In the genomic region with DNA sequence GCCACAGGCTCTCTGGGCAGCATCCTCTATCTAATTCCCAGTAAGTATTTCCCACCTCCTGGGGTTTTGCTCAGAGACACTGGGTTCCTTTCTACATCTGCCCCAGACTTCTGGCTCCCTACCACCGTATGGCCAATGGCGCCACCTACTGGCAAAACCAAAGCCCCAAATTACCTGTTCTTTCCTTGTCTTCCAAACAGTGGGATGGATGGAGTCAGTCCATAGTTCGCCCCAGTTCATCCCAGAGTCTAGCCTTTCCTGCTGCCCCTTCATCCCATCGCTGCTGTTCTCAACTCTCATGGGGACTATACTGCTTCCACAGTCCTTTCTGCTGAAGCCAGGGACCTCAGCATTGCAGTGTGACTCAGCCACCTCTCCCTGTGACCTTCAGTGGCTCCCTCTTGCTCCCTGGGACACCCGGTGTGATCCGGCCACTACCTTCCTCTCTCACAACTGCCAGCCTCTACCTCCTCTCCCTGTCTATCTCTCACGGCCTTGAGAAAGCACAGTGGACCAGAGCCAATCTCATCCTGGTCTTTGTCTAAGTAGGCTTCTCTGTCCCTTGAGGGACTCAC, we compare ENCODE assay signal across 9 mouse cellular contexts. TPM values are rescaled to one million over a fixed set of nuclear protein-coding genes. Genes with fewer than 3 reads are reported as not detected.
DNase-seq lines count a peak whose midpoint lies in the region; ATAC-seq and TF ChIP-seq lines count a peak whose summit lies in the region.
"Had no signal": no experiment of that assay in that cellular context is flagged by ENCODE, and none has a peak within 500 bp of the region (broad histone marks: within the 10 kb centered on the region; RNA-seq: fewer than 3 reads in every experiment).

No protein-coding gene starts in this region.

- H3K27ac ChIP-seq in midbrain, embryonic 11.5 days (ENCODE audit: low read depth, low read length): no peak overlapping the region
- no peak overlapping the region for H3K27ac ChIP-seq in midbrain, embryonic 15.5 days
- H3K27ac ChIP-seq in heart, postnatal 0 days (ENCODE audit: low read depth): no peak overlapping the region
- H3K27ac ChIP-seq in limb, embryonic 11.5 days (replicated peaks; ENCODE audit: low read depth, low read length): no peak overlapping the region
- H3K27ac ChIP-seq: heart, embryonic 15.5 days had no signal

- H3K9me3 ChIP-seq in midbrain, embryonic 11.5 days (ENCODE audit: control insufficient read depth, low read length): no peaks in the 10 kb centered on the region
- no peaks in the 10 kb centered on the region for H3K9me3 ChIP-seq in midbrain, embryonic 15.5 days
- no peaks in the 10 kb centered on the region for H3K9me3 ChIP-seq in heart, postnatal 0 days (replicated peaks; ENCODE audit: control insufficient read depth, low read length)
- H3K9me3 ChIP-seq in limb, embryonic 11.5 days (ENCODE audit: control insufficient read depth, low read length): no peaks in the 10 kb centered on the region
- H3K9me3 ChIP-seq: heart, embryonic 15.5 days; neural tube, embryonic 13.5 days had no signal

- no peak overlapping the region for H3K9ac ChIP-seq in midbrain, embryonic 11.5 days (ENCODE audit: low read length)
- no peak overlapping the region for H3K9ac ChIP-seq in midbrain, embryonic 15.5 days
- no peak overlapping the region for H3K9ac ChIP-seq in heart, postnatal 0 days (replicated peaks; ENCODE audit: low read depth, low read length)
- H3K9ac ChIP-seq in limb, embryonic 11.5 days (ENCODE audit: low read length): no peak overlapping the region
- H3K9ac ChIP-seq: heart, embryonic 15.5 days; neural tube, embryonic 13.5 days had no signal

- H3K4me2 ChIP-seq in midbrain, embryonic 11.5 days: no peak overlapping the region
- no peak overlapping the region for H3K4me2 ChIP-seq in midbrain, embryonic 15.5 days
- H3K4me2 ChIP-seq in heart, postnatal 0 days (ENCODE audit: low read depth, low read length): no peak overlapping the region
- H3K4me2 ChIP-seq in limb, embryonic 11.5 days (ENCODE audit: low read depth, severe bottlenecking): no peak overlapping the region
- H3K4me2 ChIP-seq: heart, embryonic 15.5 days; neural tube, embryonic 13.5 days had no signal

- H3K4me1 ChIP-seq in midbrain, embryonic 11.5 days (ENCODE audit: control insufficient read depth, insufficient read depth, low read length): peaks cover 16% of the 10 kb centered on the region
- H3K4me1 ChIP-seq in midbrain, embryonic 15.5 days: peaks cover 18% of the 10 kb centered on the region
- H3K4me1 ChIP-seq in heart, postnatal 0 days (ENCODE audit: control insufficient read depth, insufficient read depth): no peaks in the 10 kb centered on the region
- no peaks in the 10 kb centered on the region for H3K4me1 ChIP-seq in limb, embryonic 11.5 days (ENCODE audit: control insufficient read depth, insufficient read depth, low read length)

- WGBS in midbrain, embryonic 11.5 days: 33% methylated on average over 7 of the region's 7 CpGs
- 32% methylated on average over 7 of the region's 7 CpGs for whole genome bisulfite sequencing in midbrain, embryonic 15.5 days
- WGBS in heart, postnatal 0 days: 22% methylated on average over 7 of the region's 7 CpGs
- 36% methylated on average over 7 of the region's 7 CpGs for WGBS in limb, embryonic 11.5 days

- H3K4me3 ChIP-seq in midbrain, embryonic 11.5 days (ENCODE audit: low read depth, low read length): no peak overlapping the region
- no peak overlapping the region for H3K4me3 ChIP-seq in midbrain, embryonic 15.5 days
- no peak overlapping the region for H3K4me3 ChIP-seq in heart, postnatal 0 days (ENCODE audit: low read depth, low read length)
- H3K4me3 ChIP-seq in limb, embryonic 11.5 days (ENCODE audit: low read depth, low read length): no peak overlapping the region
- H3K4me3 ChIP-seq: heart, embryonic 15.5 days; neural tube, embryonic 13.5 days had no signal

- H3K27me3 ChIP-seq in midbrain, embryonic 11.5 days (ENCODE audit: control insufficient read depth, insufficient read depth, low read length): no peaks in the 10 kb centered on the region
- no peaks in the 10 kb centered on the region for H3K27me3 ChIP-seq in midbrain, embryonic 15.5 days (replicated peaks)
- H3K27me3 ChIP-seq in heart, postnatal 0 days (ENCODE audit: control insufficient read depth, insufficient read depth, low read length): no peaks in the 10 kb centered on the region
- H3K27me3 ChIP-seq in limb, embryonic 11.5 days (ENCODE audit: control insufficient read depth, insufficient read depth, low read length): no peaks in the 10 kb centered on the region
- H3K27me3 ChIP-seq: heart, embryonic 15.5 days; neural tube, embryonic 13.5 days had no signal

- no peak for ATAC-seq in midbrain, embryonic 11.5 days (ENCODE audit: low FRiP score)
- ATAC-seq in midbrain, embryonic 15.5 days (replicated peaks): no peak
- no peak for ATAC-seq in heart, postnatal 0 days (ENCODE audit: insufficient read depth, low read depth)
- ATAC-seq in limb, embryonic 11.5 days (ENCODE audit: insufficient number of reproducible peaks, low FRiP score, low TSS enrichment, low read depth): no peak

- TF ChIP-seq CTCF in heart, postnatal 0 days (IDR thresholded peaks at IDR 0.05; ENCODE audit: low read depth): peak; percentile 87

- TF ChIP-seq EP300 in heart, postnatal 0 days (IDR thresholded peaks at IDR 0.05; ENCODE audit: low read depth): no peak

- peak; percentile 96 for DNase-seq in midbrain, embryonic 11.5 days (ENCODE audit: low spot score, missing footprints)
- peak; percentile 78 for DNase-seq in adipocyte (ENCODE audit: low spot score)
- peak; percentile 93 for DNase-seq in cerebellum, adult 9-10 months
- DNase-seq in heart, postnatal 0 days (ENCODE audit: low spot score): peak; percentile 39
- peak; percentile 81 for DNase-seq in limb, embryonic 11.5 days (ENCODE audit: low spot score)
- peak; percentile 79 for DNase-seq in right cerebral cortex, postnatal 4 days

- H3K36me3 ChIP-seq in midbrain, embryonic 11.5 days (ENCODE audit: control insufficient read depth, insufficient read depth, low read length): no peaks in the 10 kb centered on the region
- no peaks in the 10 kb centered on the region for H3K36me3 ChIP-seq in midbrain, embryonic 15.5 days (replicated peaks)
- H3K36me3 ChIP-seq in heart, postnatal 0 days (replicated peaks; ENCODE audit: control insufficient read depth, insufficient read depth, low read length): no peaks in the 10 kb centered on the region
- no peaks in the 10 kb centered on the region for H3K36me3 ChIP-seq in limb, embryonic 11.5 days (ENCODE audit: control insufficient read depth, insufficient read depth, low read length)
- H3K36me3 ChIP-seq: heart, embryonic 15.5 days; neural tube, embryonic 13.5 days had no signal

RNA-seq across cellular contexts. Expression of gene Coro2b, which starts 16.6 kb away (rescaled TPM):
- 15.3 and 15.7 TPM in 2 replicates for polyA plus RNA-seq in midbrain, embryonic 11.5 days (2014; fragmentation: Nextera tagmentation; extraction: Ambion mirVana)
- polyA plus RNA-seq in midbrain, embryonic 15.5 days (2015; fragmentation: Nextera tagmentation; extraction: Ambion mirVana): 34.7 and 35.1 TPM in 2 replicates
- 9.1 and 45.9 TPM in 2 replicates for total RNA-seq in heart, postnatal 0 days (2014; rRNA removed; ENCODE audit: low replicate concordance)
- polyA plus RNA-seq in heart, postnatal 0 days (2015; fragmentation: Nextera tagmentation; extraction: Ambion mirVana): 5.1 and 5.5 TPM in 2 replicates
- polyA plus RNA-seq in limb, embryonic 11.5 days (2014; fragmentation: Nextera tagmentation; extraction: Ambion mirVana): 5.6 and 7.1 TPM in 2 replicates

Comparison
In these comparisons a context has a peak if more than half of its experiments do, and no peak if none do; other contexts are left out.
1. DNase-seq: peak in every context shown above with its lines; median percentile 96 in midbrain, embryonic 11.5 days; 93 in cerebellum, adult 9-10 months; 81 in limb, embryonic 11.5 days; 79 in right cerebral cortex, postnatal 4 days; 78 in adipocyte; 39 in heart, postnatal 0 days.